Mouse (Mus musculus) G1E (cell line): ENCODE results near the gene Csad.

ENCODE experiments used
- CTCF ChIP-seq: IDR thresholded peaks from 2 replicates; pipeline ENCODE4 v1.5.1; 2012; ENCODE audit warnings: low read depth, low read length, inconsistent platforms, mixed read lengths
- GATA1 ChIP-seq: IDR thresholded peaks from 2 replicates; pipeline ENCODE4 v1.6.1; 2012; ENCODE audit warnings: borderline replicate concordance, low read length, inconsistent platforms, mixed read lengths
- GATA2 ChIP-seq: IDR thresholded peaks from 2 replicates; pipeline ENCODE4 v1.6.1; 2012; ENCODE audit warnings: low read depth, low read length, inconsistent platforms, borderline replicate concordance
- TAL1 ChIP-seq: conservative IDR thresholded peaks from 2 replicates; pipeline ENCODE4 v1.6.1; 2012; ENCODE audit warnings: low read depth, low read length, inconsistent platforms, mixed read lengths

DNA sequence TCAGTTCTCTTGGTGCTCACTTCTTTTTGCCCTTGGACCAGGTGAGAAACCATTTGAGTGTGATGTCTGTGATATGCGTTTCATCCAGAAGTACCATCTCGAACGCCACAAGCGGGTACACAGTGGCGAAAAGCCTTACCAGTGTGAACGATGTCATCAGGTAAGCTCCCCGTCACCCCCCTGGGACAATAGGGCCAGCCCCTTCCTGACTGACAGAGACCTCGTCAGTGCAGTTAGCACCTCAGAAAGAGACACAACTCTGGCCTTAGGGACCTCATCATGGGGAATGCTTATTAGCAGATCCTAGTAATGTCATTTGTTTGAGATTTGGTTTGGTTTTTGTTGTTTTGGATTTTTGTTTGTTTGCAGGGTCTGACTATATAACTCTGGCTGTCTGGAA lies 4.6 kb upstream of the Csad start:
- TF ChIP-seq GATA1 (no peak), TAL1 (no peak), CTCF (no peak), GATA2 (no peak)
